1 mouse cellular context compared by ENCODE assay signal in the genomic region with DNA sequence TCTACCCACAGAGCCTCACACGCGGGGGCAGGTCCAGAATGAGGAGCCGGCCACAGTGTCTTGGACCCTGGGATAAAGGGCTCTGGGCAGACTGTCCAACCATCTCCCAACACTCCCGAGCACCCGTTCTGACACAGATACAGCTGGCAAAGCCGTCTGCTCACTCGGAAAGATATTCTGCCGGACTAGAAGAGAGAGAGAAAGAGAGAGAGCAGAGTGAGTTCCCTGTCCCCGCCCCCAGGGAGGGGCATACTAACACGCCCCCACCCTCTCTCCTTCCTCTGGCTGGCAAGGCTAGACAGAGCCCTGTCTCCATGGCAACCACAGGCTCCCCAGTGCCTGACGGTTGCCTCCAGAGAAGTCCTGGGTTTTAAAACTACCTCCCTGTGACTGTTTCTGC.
A peak's percentile ranks its signal among the peaks of the same experiment; 100 is the strongest.
TF ChIP-seq lines count a peak whose summit lies in the region.

No protein-coding gene starts in this region.

TF ChIP-seq in MEL, 35 proteins besides CTCF, POLR2A, EP300 and RAD21 (continued from another document):
- TF ChIP-seq CHD1 (IDR thresholded peaks at IDR 0.05; ENCODE audit: low read depth, low read length) (no peak), ZKSCAN1 (IDR thresholded peaks at IDR 0.05; ENCODE audit: low read depth, low read length) (no peak), ZC3H11A (IDR thresholded peaks at IDR 0.05; ENCODE audit: low read depth, low read length) (no peak), RCOR1 (IDR thresholded peaks at IDR 0.05; ENCODE audit: low read depth, low read length) (no peak), GABPA (IDR thresholded peaks at IDR 0.05; ENCODE audit: low read depth, low read length) (no peak), UBTF (IDR thresholded peaks at IDR 0.05; ENCODE audit: borderline replicate concordance, insufficient read depth, low read depth, low read length) (no peak), NRF1 (IDR thresholded peaks at IDR 0.05; ENCODE audit: insufficient read depth, low read depth, low read length, poor library complexity, severe bottlenecking) (no peak), JUND (IDR thresholded peaks at IDR 0.05; ENCODE audit: low read depth, low read length) (peak; percentile 59; the same call in 1 of the 2 replicates), SMC3 (IDR thresholded peaks at IDR 0.05; ENCODE audit: low read depth, low read length) (no peak)
TF ChIP-seq in MEL: peak in this region for 9.
